Mouse (Mus musculus): ENCODE results near the gene Ckm. TPM values are rescaled to one million over a fixed set of nuclear protein-coding genes. Genes with fewer than 3 reads are reported as not detected.

The Ckm gene
- polyA plus RNA-seq, 1 experiment = 0.96 TPM

- H3K27me3 ChIP-seq (replicated peaks) = peaks cover 8% of the 10 kb centered on the region
- H3K36me3 ChIP-seq (replicated peaks; ENCODE audit: low read length) = peaks cover 80% of the 10 kb centered on the region
- TF ChIP-seq FLI1 (IDR thresholded peaks at IDR 0.05; ENCODE audit: low read length) = no peak
- TF ChIP-seq GATA1 (IDR thresholded peaks at IDR 0.05; ENCODE audit: borderline replicate concordance, low read length) = no peak
- H3K9me3 ChIP-seq = no peaks in the 10 kb centered on the region
- no peak overlapping the region for H3K4me3 ChIP-seq (replicated peaks)
- H3K4me1 ChIP-seq = peaks cover 28% of the 10 kb centered on the region
Measured at GRCm38 (mm10) chr7:19426888-19427287, 22.3 kb downstream of the Ckm start.

GRCm38 (mm10) chr7:19427999-19428650 lies 23.5 kb downstream of the Ckm start:
- Histone ChIP-seq H3K9me3 (peaks cover 8% of the 10 kb centered on the region), H3K36me3 (replicated peaks; ENCODE audit: low read length) (peaks cover 91% of the 10 kb centered on the region), H3K4me1 (peaks cover 25% of the 10 kb centered on the region), H3K27me3 (replicated peaks) (no peaks in the 10 kb centered on the region), H3K4me3 (replicated peaks) (no peak overlapping the region)
- TF ChIP-seq GATA1 (IDR thresholded peaks at IDR 0.05; ENCODE audit: borderline replicate concordance, low read length) (no peak), FLI1 (IDR thresholded peaks at IDR 0.05; ENCODE audit: low read length) (no peak)

- Histone ChIP-seq H3K27me3 (replicated peaks) (no peaks in the 10 kb centered on the region), H3K9me3 (peaks cover 15% of the 10 kb centered on the region), H3K36me3 (replicated peaks; ENCODE audit: low read length) (peaks cover 100% of the 10 kb centered on the region), H3K4me1 (peaks cover 25% of the 10 kb centered on the region), H3K4me3 (replicated peaks) (no peak overlapping the region)
- TF ChIP-seq GATA1 (IDR thresholded peaks at IDR 0.05; ENCODE audit: borderline replicate concordance, low read length) (no peak), FLI1 (IDR thresholded peaks at IDR 0.05; ENCODE audit: low read length) (no peak)
Measured at GRCm38 (mm10) chr7:19429726-19430125, 25.1 kb downstream of the Ckm start.

- Histone ChIP-seq H3K4me3 (replicated peaks) (no peak overlapping the region), H3K4me1 (peaks cover 21% of the 10 kb centered on the region), H3K27me3 (replicated peaks) (no peaks in the 10 kb centered on the region), H3K9me3 (peaks cover 15% of the 10 kb centered on the region), H3K36me3 (replicated peaks; ENCODE audit: low read length) (peaks cover 100% of the 10 kb centered on the region)
- TF ChIP-seq GATA1 (IDR thresholded peaks at IDR 0.05; ENCODE audit: borderline replicate concordance, low read length) (no peak), FLI1 (IDR thresholded peaks at IDR 0.05; ENCODE audit: low read length) (no peak)
Measured at GRCm38 (mm10) chr7:19430402-19430801, 25.8 kb downstream of the Ckm start.

GRCm38 (mm10) chr7:19432475-19432874 lies 27.9 kb downstream of the Ckm start:
- Histone ChIP-seq H3K27me3 (replicated peaks) (no peaks in the 10 kb centered on the region), H3K4me3 (replicated peaks) (no peak overlapping the region), H3K9me3 (peaks cover 15% of the 10 kb centered on the region), H3K36me3 (replicated peaks; ENCODE audit: low read length) (peaks cover 100% of the 10 kb centered on the region), H3K4me1 (peaks cover 7% of the 10 kb centered on the region)
- TF ChIP-seq GATA1 (IDR thresholded peaks at IDR 0.05; ENCODE audit: borderline replicate concordance, low read length) (no peak), FLI1 (IDR thresholded peaks at IDR 0.05; ENCODE audit: low read length) (no peak)

- Histone ChIP-seq H3K4me3 (replicated peaks) (no peak overlapping the region), H3K27me3 (replicated peaks) (no peaks in the 10 kb centered on the region), H3K4me1 (peaks cover 21% of the 10 kb centered on the region), H3K36me3 (replicated peaks; ENCODE audit: low read length) (peaks cover 93% of the 10 kb centered on the region), H3K9me3 (peaks cover 15% of the 10 kb centered on the region)
- TF ChIP-seq GATA1 (IDR thresholded peaks at IDR 0.05; ENCODE audit: borderline replicate concordance, low read length) (no peak), FLI1 (IDR thresholded peaks at IDR 0.05; ENCODE audit: low read length) (no peak)
Measured at GRCm38 (mm10) chr7:19436276-19436675, 31.7 kb downstream of the Ckm start.

GRCm38 (mm10) chr7:19437048-19437447 lies 32.5 kb downstream of the Ckm start:
- Histone ChIP-seq H3K9me3 (peaks cover 15% of the 10 kb centered on the region), H3K36me3 (replicated peaks; ENCODE audit: low read length) (peaks cover 92% of the 10 kb centered on the region), H3K4me3 (replicated peaks) (no peak overlapping the region), H3K27me3 (replicated peaks) (no peaks in the 10 kb centered on the region), H3K4me1 (peaks cover 28% of the 10 kb centered on the region)
- TF ChIP-seq FLI1 (IDR thresholded peaks at IDR 0.05; ENCODE audit: low read length) = no peak
- TF ChIP-seq GATA1 (IDR thresholded peaks at IDR 0.05; ENCODE audit: borderline replicate concordance, low read length) = no peak

- Histone ChIP-seq H3K4me1 (peaks cover 54% of the 10 kb centered on the region), H3K36me3 (replicated peaks; ENCODE audit: low read length) (peaks cover 83% of the 10 kb centered on the region), H3K27me3 (replicated peaks) (no peaks in the 10 kb centered on the region), H3K4me3 (replicated peaks) (peak overlapping the region; percentile 84), H3K9me3 (no peaks in the 10 kb centered on the region)
- TF ChIP-seq FLI1 (IDR thresholded peaks at IDR 0.05; ENCODE audit: low read length) (no peak), GATA1 (IDR thresholded peaks at IDR 0.05; ENCODE audit: borderline replicate concordance, low read length) (no peak)
Measured at GRCm38 (mm10) chr7:19441448-19442091, 37.0 kb downstream of the Ckm start.

- Histone ChIP-seq H3K4me1 (peaks cover 51% of the 10 kb centered on the region), H3K4me3 (replicated peaks) (no peak overlapping the region), H3K36me3 (replicated peaks; ENCODE audit: low read length) (peaks cover 83% of the 10 kb centered on the region), H3K27me3 (replicated peaks) (no peaks in the 10 kb centered on the region), H3K9me3 (no peaks in the 10 kb centered on the region)
- TF ChIP-seq GATA1 (IDR thresholded peaks at IDR 0.05; ENCODE audit: borderline replicate concordance, low read length) = no peak
- no peak for TF ChIP-seq FLI1 (IDR thresholded peaks at IDR 0.05; ENCODE audit: low read length)
Measured at GRCm38 (mm10) chr7:19443344-19443743, 38.8 kb downstream of the Ckm start.

- H3K36me3 ChIP-seq (replicated peaks; ENCODE audit: low read length) = peaks cover 90% of the 10 kb centered on the region
Measured at GRCm38 (mm10) chr7:19444801-19445200, 40.2 kb downstream of the Ckm start.

More at GRCm38 (mm10) chr7:19444801-19445200, 40.2 kb downstream of the Ckm start:
- H3K27me3 ChIP-seq (replicated peaks) = no peaks in the 10 kb centered on the region
- TF ChIP-seq FLI1 (IDR thresholded peaks at IDR 0.05; ENCODE audit: low read length) (no peak), GATA1 (IDR thresholded peaks at IDR 0.05; ENCODE audit: borderline replicate concordance, low read length) (no peak)
- H3K4me1 ChIP-seq = peaks cover 48% of the 10 kb centered on the region
- no peak overlapping the region for H3K4me3 ChIP-seq (replicated peaks)
- no peaks in the 10 kb centered on the region for H3K9me3 ChIP-seq

All from megakaryocyte, embryonic 14.5 days (primary cell).